In the genomic region with DNA sequence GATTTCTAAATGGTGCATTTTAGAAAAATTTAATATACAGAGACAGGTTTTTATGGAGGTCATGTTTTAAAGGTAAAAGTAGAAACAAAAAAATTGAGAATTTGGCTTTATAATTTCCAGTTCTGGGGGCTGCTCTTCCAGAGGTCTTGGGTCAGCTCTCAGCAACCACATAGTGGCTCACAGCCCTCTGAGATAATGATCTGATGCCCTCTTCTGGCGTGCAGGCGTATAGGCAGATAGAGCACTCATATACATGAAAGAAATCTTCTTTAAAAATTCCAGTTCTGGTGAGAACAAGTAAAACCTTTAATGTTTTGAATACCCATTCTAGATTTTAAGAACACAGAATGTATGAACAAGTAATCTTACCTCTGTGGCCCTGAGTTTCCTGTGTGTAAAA, we compare ENCODE assay signal across 10 mouse cellular contexts. TPM values are rescaled to one million over a fixed set of nuclear protein-coding genes. Genes with fewer than 3 reads are reported as not detected.
DNase-seq lines count a peak whose midpoint lies in the region; ATAC-seq and TF ChIP-seq lines count a peak whose summit lies in the region.
"Had no signal": no experiment of that assay in that cellular context is flagged by ENCODE, and none has a peak within 500 bp of the region (broad histone marks: within the 10 kb centered on the region; RNA-seq: fewer than 3 reads in every experiment).

No protein-coding gene starts in this region.

- no peak overlapping the region for H3K27ac ChIP-seq in midbrain, postnatal 0 days (ENCODE audit: low read depth, low read length)
- H3K27ac ChIP-seq: limb, embryonic 12.5 days had no signal

- H3K9me3 ChIP-seq in midbrain, postnatal 0 days (ENCODE audit: low read length), result no peaks in the 10 kb centered on the region
- H3K9me3 ChIP-seq: limb, embryonic 12.5 days had no signal

- peak; percentile 43 for ATAC-seq in activated CD4-positive, CD25-positive, alpha-beta regulatory T cell, adult 4 months
- ATAC-seq in erythroid progenitor cell, adult 5-6 weeks (replicated peaks; ENCODE audit: low FRiP score, poor library complexity, severe bottlenecking), result 0 out of 2 replicates have a peak, but pooled peaks have one; percentile 52
- ATAC-seq in midbrain, postnatal 0 days (ENCODE audit: low FRiP score), result 0 out of 2 replicates have a peak, but pooled peaks have one; percentile 73

- no peak overlapping the region for H3K4me3 ChIP-seq in midbrain, postnatal 0 days (ENCODE audit: low read depth, low read length)
- H3K4me3 ChIP-seq: limb, embryonic 12.5 days had no signal

- H3K4me1 ChIP-seq in midbrain, postnatal 0 days (ENCODE audit: insufficient read depth, low read length), result no peaks in the 10 kb centered on the region
- H3K4me1 ChIP-seq: limb, embryonic 12.5 days had no signal

- H3K27me3 ChIP-seq in midbrain, postnatal 0 days (ENCODE audit: insufficient read depth, low read length), result no peaks in the 10 kb centered on the region
- H3K27me3 ChIP-seq: limb, embryonic 12.5 days had no signal

- peak; percentile 69 for TF ChIP-seq CTCF in midbrain, postnatal 0 days (IDR thresholded peaks at IDR 0.05)

- peaks cover 58% of the 10 kb centered on the region for H3K36me3 ChIP-seq in midbrain, postnatal 0 days (ENCODE audit: insufficient read depth, low read length)

- H3K4me2 ChIP-seq in midbrain, postnatal 0 days (ENCODE audit: low read depth, low read length, poor library complexity, severe bottlenecking), result no peak overlapping the region
- H3K4me2 ChIP-seq: limb, embryonic 12.5 days had no signal

- H3K9ac ChIP-seq in midbrain, postnatal 0 days (replicated peaks; ENCODE audit: low read length, poor library complexity, severe bottlenecking), result no peak overlapping the region
- H3K9ac ChIP-seq: limb, embryonic 12.5 days had no signal

- WGBS in midbrain, postnatal 0 days, result 50% methylated on average over 2 of the region's 2 CpGs

- intact Hi-C loops in gastrocnemius, postnatal 36 days (cut with DNase I), result no loop called here

- DNase-seq in kidney, postnatal 10 days, result peak; percentile 37
- DNase-seq in kidney, adult 18-20 months, result no peak
- DNase-seq in midbrain, postnatal 0 days (ENCODE audit: low spot score), result peak; percentile 40
- DNase-seq in cerebellum, adult 9-11 months, result no peak
- DNase-seq in gastrocnemius, postnatal 36 days, result no peak
- DNase-seq in urinary bladder, postnatal 36 days (ENCODE audit: low spot score in 2 of 2), result no peak
- DNase-seq: right cerebral cortex, postnatal 4 days had no signal

RNA-seq across cellular contexts. Expression of a gene that starts 56.6 kb away (rescaled TPM):
- 100 to 1,000 TPM; 171 to 206 TPM for polyA plus RNA-seq in activated CD4-positive, CD25-positive, alpha-beta regulatory T cell, adult 4 months (2017; shearing (Covaris generic))
- 122 TPM in 2 replicates for total RNA-seq in erythroid progenitor cell, adult 5-6 weeks (2015; ENCODE audit: low replicate concordance)
- 145 and 184 TPM in 2 replicates for total RNA-seq in erythroid progenitor cell, adult 5-6 weeks (2017; ENCODE audit: low replicate concordance)
- 49.3 and 66.4 TPM in 2 replicates for total RNA-seq in midbrain, postnatal 0 days (2014; rRNA removed)
- 132 and 144 TPM in 2 replicates for polyA plus RNA-seq in midbrain, postnatal 0 days (2015; fragmentation: Nextera tagmentation; extraction: Ambion mirVana)
- total RNA-seq in gastrocnemius, postnatal 36 days (2021), result 10 to 100 TPM; 22.2 to 25.6 TPM

Comparison
In these comparisons a context has a peak if more than half of its experiments do, and no peak if none do; other contexts are left out.
1. DNase-seq: peak in kidney, postnatal 10 days (single experiment) and midbrain, postnatal 0 days (single experiment); none in kidney, adult 18-20 months (single experiment), cerebellum, adult 9-11 months (single experiment), gastrocnemius, postnatal 36 days (0 of 2) and urinary bladder, postnatal 36 days (0 of 2).
2. Peak in every context shown above with its lines, with median percentiles within 50 percentile points of each other: ATAC-seq.